Mouse (Mus musculus) adrenal gland, adult 10 weeks (tissue): ENCODE measurements around the gene Nudt1. TPM values are rescaled to one million over a fixed set of nuclear protein-coding genes. Genes with fewer than 3 reads are reported as not detected.

Experiments
- polyA plus RNA-seq: library from polyadenylated mRNA; stranded (reverse); fragments of 350-450 nt; fragmentation: Illumina TruSeq; extraction: RNeasy Lipid Tissue Mini Kit (QIAGEN cat#74804); gene quantifications from one replicate; pipeline ENCODE4 v1.2.3, GENCODE M21; 2014; ENCODE audit warnings: low read depth, low replicate concordance

The Nudt1 gene
- polyA plus RNA-seq = 0.70 TPM

DNA sequence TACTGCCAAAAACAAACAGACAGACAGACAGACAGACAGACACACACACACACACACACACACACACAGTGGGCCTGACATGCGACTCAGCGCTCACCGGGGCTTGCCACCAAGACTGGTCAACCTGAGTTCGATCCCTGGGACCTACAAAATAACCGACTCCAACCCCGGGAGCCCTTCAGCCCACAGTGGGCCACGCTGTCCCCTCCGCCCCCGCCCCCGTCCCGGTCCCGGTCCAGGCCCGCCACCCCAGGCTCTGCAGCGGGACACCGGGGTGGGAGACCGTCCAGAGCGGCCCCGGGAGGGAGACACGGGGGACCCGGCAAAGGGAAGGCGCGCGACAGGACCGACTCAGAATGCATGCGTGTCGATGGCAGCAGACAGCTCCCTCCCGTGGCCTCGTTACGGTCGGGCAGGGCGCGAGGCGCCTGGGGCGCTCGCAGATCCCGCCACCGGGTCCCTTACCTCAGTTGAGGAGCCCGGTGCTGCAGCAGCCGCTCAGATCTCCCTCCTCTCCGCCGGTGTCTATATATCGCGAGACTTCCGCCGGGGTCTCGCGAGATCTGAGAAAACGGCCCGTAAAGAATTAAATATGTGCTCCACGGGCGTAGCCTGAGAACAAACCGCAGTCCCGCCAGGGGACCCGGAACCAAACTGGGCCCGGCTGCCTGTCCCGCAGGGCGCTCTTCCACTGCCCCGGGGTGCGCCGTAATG, at the start of gene Nudt1, which contains the start of gene Mad1l1:
TSS of gene Nudt1 (plus strand) at position 615 of the 714 bp plus-strand sequence.
TSS of gene Mad1l1 (minus strand) at position 511 of the 714 bp plus-strand sequence.

DNA sequence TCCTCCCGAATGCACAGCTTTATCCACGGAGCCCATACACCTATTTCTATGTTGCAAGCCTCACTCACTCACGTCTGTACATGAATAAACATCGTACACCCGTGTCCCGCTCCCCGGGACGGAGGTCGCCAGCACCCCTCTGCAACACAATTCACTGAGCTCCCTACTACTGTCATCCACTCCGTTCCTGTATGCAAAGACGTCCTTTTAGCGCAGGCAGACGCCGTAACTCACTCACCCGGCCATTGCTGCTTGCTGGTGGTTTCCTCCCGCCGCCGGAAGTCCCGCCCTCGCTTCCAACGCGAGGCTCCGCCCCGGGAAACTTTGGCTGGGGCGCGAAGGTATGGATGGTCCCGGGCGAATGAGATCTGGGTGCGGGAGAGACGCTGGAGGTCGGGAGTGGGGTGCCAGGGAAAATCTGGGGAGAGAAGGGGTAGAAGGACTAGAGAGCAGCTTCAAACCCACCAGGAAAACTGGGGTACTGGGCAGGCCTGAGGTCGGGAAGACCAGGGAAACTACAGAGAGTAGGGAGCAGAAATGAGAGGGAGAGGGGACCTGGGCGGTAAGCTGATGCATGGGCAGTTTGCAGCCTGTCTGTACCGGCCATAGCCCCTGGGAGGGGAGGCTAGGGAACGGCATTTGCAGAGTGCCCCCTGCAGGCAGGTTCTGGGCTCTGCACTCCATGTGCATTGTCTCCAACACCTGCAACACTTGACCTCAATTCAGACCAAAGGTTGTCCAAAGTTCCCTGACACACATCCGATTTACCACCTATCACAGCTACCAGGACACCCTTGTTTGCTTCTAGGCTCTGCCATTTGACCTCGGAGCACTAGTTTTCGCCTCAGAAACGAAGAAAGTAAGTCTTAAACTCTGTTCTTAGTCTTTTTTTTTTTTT, 10.4 kb downstream of the Nudt1 start, which contains the start of gene Mrm2:
TSS of gene Mrm2 (minus strand) at position 284 of the 898 bp plus-strand sequence.

Other genes with a start within 250 kb of the Nudt1 start
- not detected for gene Mad1l1, start 104 bp upstream of the Nudt1 start, polyA plus RNA-seq
- gene Mrm2, start 10.2 kb downstream of the Nudt1 start, polyA plus RNA-seq = 1.2 TPM
- gene Snx8, start 67.6 kb downstream of the Nudt1 start, polyA plus RNA-seq = not detected
- gene Eif3b, start 97.7 kb downstream of the Nudt1 start, polyA plus RNA-seq = 47.2 TPM
- not detected for gene Gm4869, start 124.0 kb downstream of the Nudt1 start, polyA plus RNA-seq
- not detected for gene Chst12, start 183.9 kb downstream of the Nudt1 start, polyA plus RNA-seq
- gene Grifin, start 243.4 kb downstream of the Nudt1 start, polyA plus RNA-seq = not detected